Comparison of ENCODE assay signal across 14 mouse cellular contexts in the genomic region with DNA sequence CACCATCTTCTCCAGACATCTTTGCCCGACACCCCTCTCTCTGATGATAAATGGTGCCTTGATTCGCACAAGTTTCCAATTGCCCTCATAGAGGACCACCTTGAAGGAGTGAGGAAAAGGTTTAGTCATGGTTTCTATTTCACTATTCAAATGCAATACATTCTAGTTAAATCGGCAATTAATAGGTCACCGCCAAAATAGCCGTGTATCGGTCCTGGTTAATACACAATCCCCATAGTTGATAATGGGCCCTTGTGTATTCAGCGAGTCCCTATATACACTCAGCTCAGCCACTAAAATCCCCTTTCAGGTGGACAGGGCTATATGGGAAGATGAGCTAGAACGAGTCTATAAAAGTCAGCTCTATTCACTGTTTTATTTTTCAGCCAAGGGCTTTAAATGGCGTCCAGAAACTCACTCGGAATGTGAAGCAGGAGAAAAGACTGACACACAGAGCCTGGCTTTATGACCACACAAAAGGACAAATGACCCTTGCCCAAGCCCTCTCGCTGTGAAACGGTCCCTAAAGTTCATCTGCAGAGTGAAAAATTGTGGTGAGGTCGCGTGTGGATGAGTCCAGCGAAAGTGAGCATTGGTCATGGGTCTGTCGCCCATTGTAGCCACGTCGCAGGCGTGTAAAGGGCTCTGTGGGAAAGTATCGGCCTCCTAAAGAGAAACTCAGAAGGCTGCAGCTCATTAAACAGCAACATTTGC. TPM values are rescaled to one million over a fixed set of nuclear protein-coding genes. Genes with fewer than 3 reads are reported as not detected.
A peak's percentile ranks its signal among the peaks of the same experiment; 100 is the strongest.
DNase-seq lines count a peak whose midpoint lies in the region; ATAC-seq and TF ChIP-seq lines count a peak whose summit lies in the region.
"Had no signal": no experiment of that assay in that cellular context is flagged by ENCODE, and none has a peak within 500 bp of the region (broad histone marks: within the 10 kb centered on the region; RNA-seq: fewer than 3 reads in every experiment).

No protein-coding gene starts in this region.

- H3K27ac ChIP-seq in embryonic facial prominence, embryonic 11.5 days (replicated peaks; ENCODE audit: low read depth, low read length) = no peak overlapping the region
- H3K27ac ChIP-seq in hindbrain, embryonic 15.5 days (replicated peaks) = no peak overlapping the region
- no peak overlapping the region for H3K27ac ChIP-seq in midbrain, embryonic 14.5 days (replicated peaks; ENCODE audit: low read depth, low read length)
- H3K27ac ChIP-seq: heart, embryonic 15.5 days; lung, embryonic 15.5 days; stomach, postnatal 0 days had no signal

- no peak for TF ChIP-seq CTCF in lung, adult 2 months (IDR thresholded peaks at IDR 0.05; ENCODE audit: insufficient read depth, low read length)

- no peak for TF ChIP-seq POLR2A in lung, adult 2 months (IDR thresholded peaks at IDR 0.05; ENCODE audit: borderline replicate concordance, extremely low read depth, low read depth, low read length)

- H3K9ac ChIP-seq in embryonic facial prominence, embryonic 11.5 days (replicated peaks; ENCODE audit: low read length) = no peak overlapping the region
- no peak overlapping the region for H3K9ac ChIP-seq in hindbrain, embryonic 15.5 days
- no peak overlapping the region for H3K9ac ChIP-seq in midbrain, embryonic 14.5 days (replicated peaks; ENCODE audit: low read length)
- H3K9ac ChIP-seq: heart, embryonic 15.5 days; lung, embryonic 15.5 days had no signal

- no peaks in the 10 kb centered on the region; the same call in 1 of the 2 replicates for H3K4me1 ChIP-seq in embryonic facial prominence, embryonic 11.5 days (ENCODE audit: control insufficient read depth, insufficient read depth, low read length)
- peaks cover 18% of the 10 kb centered on the region; the same call in 1 of the 2 replicates for H3K4me1 ChIP-seq in hindbrain, embryonic 15.5 days (replicated peaks)
- H3K4me1 ChIP-seq in midbrain, embryonic 14.5 days (ENCODE audit: control insufficient read depth, insufficient read depth, low read length) = peaks cover 6% of the 10 kb centered on the region; the same call in 1 of the 2 replicates
- H3K4me1 ChIP-seq in lung, adult 2 months (ENCODE audit: control insufficient read depth, insufficient read depth, low read length) = no peaks in the 10 kb centered on the region
- H3K4me1 ChIP-seq: heart, embryonic 15.5 days; lung, embryonic 15.5 days had no signal

- WGBS in embryonic facial prominence, embryonic 11.5 days = 69% methylated on average over 20 of the region's 20 CpGs
- 14% methylated on average over 20 of the region's 20 CpGs for WGBS in hindbrain, embryonic 15.5 days
- 12% methylated on average over 20 of the region's 20 CpGs for WGBS in midbrain, embryonic 14.5 days
- 87% methylated on average over 20 of the region's 20 CpGs for WGBS in lung, adult 2 months

- no peaks in the 10 kb centered on the region for H3K36me3 ChIP-seq in embryonic facial prominence, embryonic 11.5 days (replicated peaks; ENCODE audit: control insufficient read depth, insufficient read depth, low read depth, low read length)
- no peaks in the 10 kb centered on the region for H3K36me3 ChIP-seq in hindbrain, embryonic 15.5 days
- no peaks in the 10 kb centered on the region for H3K36me3 ChIP-seq in midbrain, embryonic 14.5 days (ENCODE audit: control insufficient read depth, insufficient read depth, low read length)
- H3K36me3 ChIP-seq: heart, embryonic 15.5 days; lung, embryonic 15.5 days had no signal

- ATAC-seq in embryonic facial prominence, embryonic 11.5 days (replicated peaks; ENCODE audit: insufficient number of reproducible peaks, low FRiP score, low TSS enrichment, low read depth) = peak; percentile 48; the same call in 1 of the 2 replicates
- ATAC-seq in hindbrain, embryonic 15.5 days (ENCODE audit: low FRiP score, low read depth) = no peak
- ATAC-seq in midbrain, embryonic 14.5 days (ENCODE audit: low FRiP score, low TSS enrichment) = no peak
- no peak for ATAC-seq in frontal cortex, adult (ENCODE audit: low TSS enrichment)

- DNase-seq in ZHBTc4 (ENCODE audit: low read depth, low spot score) = peak; percentile 9
- DNase-seq in embryonic facial prominence, embryonic 11.5 days (ENCODE audit: low spot score) = no peak
- peak; percentile 17 for DNase-seq in midbrain, embryonic 14.5 days
- DNase-seq in cerebellum, postnatal 10 days = no peak
- DNase-seq in heart, adult 9 months (ENCODE audit: low spot score in 2 of 2) = no peak
- no peak for DNase-seq in lung, adult 2 months
- DNase-seq: kidney, adult 9 months; right cerebral cortex, postnatal 25 days had no signal

- no peak overlapping the region for H3K4me3 ChIP-seq in embryonic facial prominence, embryonic 11.5 days (ENCODE audit: low read depth, low read length)
- 0 out of 2 replicates have a peak overlapping the region, but pooled peaks have one; percentile 11 for H3K4me3 ChIP-seq in hindbrain, embryonic 15.5 days
- H3K4me3 ChIP-seq in midbrain, embryonic 14.5 days (replicated peaks; ENCODE audit: low read depth, low read length) = no peak overlapping the region
- no peak overlapping the region for H3K4me3 ChIP-seq in lung, adult 2 months (replicated peaks; ENCODE audit: extremely low read depth, low read depth, low read length)
- H3K4me3 ChIP-seq: heart, embryonic 15.5 days; lung, embryonic 15.5 days; myocyte had no signal

- peaks cover 2% of the 10 kb centered on the region; the same call in 1 of the 2 replicates for H3K27me3 ChIP-seq in embryonic facial prominence, embryonic 11.5 days (ENCODE audit: control insufficient read depth, insufficient read depth, low read length)
- H3K27me3 ChIP-seq in hindbrain, embryonic 15.5 days = peaks cover 83% of the 10 kb centered on the region
- H3K27me3 ChIP-seq in midbrain, embryonic 14.5 days (ENCODE audit: control insufficient read depth, insufficient read depth, low read length) = peaks cover 87% of the 10 kb centered on the region
- H3K27me3 ChIP-seq: lung, embryonic 15.5 days had no signal

- H3K4me2 ChIP-seq in embryonic facial prominence, embryonic 11.5 days (ENCODE audit: low read depth, low read length) = no peak overlapping the region
- H3K4me2 ChIP-seq in hindbrain, embryonic 15.5 days = peak overlapping the region; percentile 36
- H3K4me2 ChIP-seq in midbrain, embryonic 14.5 days (ENCODE audit: low read length) = peak overlapping the region; percentile 17; the same call in 1 of the 2 replicates
- H3K4me2 ChIP-seq: heart, embryonic 15.5 days; lung, embryonic 15.5 days had no signal

- no peaks in the 10 kb centered on the region for H3K9me3 ChIP-seq in embryonic facial prominence, embryonic 11.5 days (replicated peaks; ENCODE audit: control insufficient read depth, low read length)
- no peaks in the 10 kb centered on the region for H3K9me3 ChIP-seq in hindbrain, embryonic 15.5 days
- no peaks in the 10 kb centered on the region for H3K9me3 ChIP-seq in midbrain, embryonic 14.5 days (ENCODE audit: control insufficient read depth, low read length)
- H3K9me3 ChIP-seq: heart, embryonic 15.5 days; lung, embryonic 15.5 days had no signal

RNA-seq across cellular contexts. Expression of gene Dbx2, which starts 16.5 kb away (rescaled TPM):
- 0.46 and 0.66 TPM in 2 replicates for polyA plus RNA-seq in embryonic facial prominence, embryonic 11.5 days (2014; fragmentation: Nextera tagmentation; extraction: Ambion mirVana)
- polyA plus RNA-seq in hindbrain, embryonic 15.5 days (2015; fragmentation: Nextera tagmentation; extraction: Ambion mirVana) = 10.7 and 12.9 TPM in 2 replicates
- polyA plus RNA-seq in midbrain, embryonic 14.5 days (2014; fragmentation: Nextera tagmentation; extraction: Ambion mirVana) = 3.1 and 9.0 TPM in 2 replicates
- polyA plus RNA-seq in lung, adult 2 months (2012; rRNA removed) = not detected in 2 replicates
- polyA plus RNA-seq: heart, embryonic 15.5 days; lung, embryonic 15.5 days; myocyte; stomach, postnatal 0 days had no signal

Comparison
In these comparisons a context has a peak if more than half of its experiments do, and no peak if none do; other contexts are left out.
1. DNase-seq: peak in ZHBTc4 (single experiment) and midbrain, embryonic 14.5 days (single experiment); none in embryonic facial prominence, embryonic 11.5 days (single experiment), cerebellum, postnatal 10 days (0 of 2), heart, adult 9 months (0 of 2) and lung, adult 2 months (single experiment).